24 mouse cellular contexts compared by ENCODE assay signal in the genomic region with DNA sequence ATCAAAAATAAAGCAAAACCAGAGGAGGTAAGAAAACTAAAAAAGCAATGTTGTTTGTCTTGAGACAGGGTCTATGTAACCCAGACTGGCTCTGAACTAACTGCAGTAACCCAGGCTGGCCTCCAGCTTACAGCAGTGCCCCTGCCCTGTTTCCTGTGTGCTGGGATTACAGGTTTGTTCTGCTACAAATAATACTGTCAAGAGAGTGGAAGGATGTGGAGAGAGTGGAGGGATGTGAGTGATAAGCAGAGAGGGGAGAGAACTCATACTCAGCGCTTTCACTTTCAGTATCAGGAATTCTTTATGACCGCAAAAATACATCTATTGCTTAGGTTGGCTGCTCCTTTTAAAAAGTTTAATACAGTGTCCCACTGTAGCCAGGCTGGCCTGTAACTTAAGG. TPM values are rescaled to one million over a fixed set of nuclear protein-coding genes. Genes with fewer than 3 reads are reported as not detected.
DNase-seq lines count a peak whose midpoint lies in the region; ATAC-seq and TF ChIP-seq lines count a peak whose summit lies in the region.
"Had no signal": no experiment of that assay in that cellular context is flagged by ENCODE, and none has a peak within 500 bp of the region (broad histone marks: within the 10 kb centered on the region; RNA-seq: fewer than 3 reads in every experiment).

No protein-coding gene starts in this region.

- ATAC-seq in liver, postnatal 0 days, result no peak
- no peak for ATAC-seq in liver, embryonic 12.5 days
- peak; percentile 84 for ATAC-seq in common myeloid progenitor, adult 5-6 weeks (replicated peaks; ENCODE audit: low read depth, poor library complexity, severe bottlenecking)
- peak; percentile 45 for ATAC-seq in megakaryocyte-erythroid progenitor cell, adult 5-6 weeks (replicated peaks; ENCODE audit: low FRiP score, low TSS enrichment, poor library complexity, severe bottlenecking)
- no peak for ATAC-seq in midbrain, embryonic 11.5 days (ENCODE audit: low FRiP score)
- ATAC-seq: forebrain, embryonic 13.5 days; intestine, postnatal 0 days had no signal

- no peaks in the 10 kb centered on the region for H3K9me3 ChIP-seq in liver, postnatal 0 days (ENCODE audit: low read length)
- no peaks in the 10 kb centered on the region for H3K9me3 ChIP-seq in liver, embryonic 12.5 days (replicated peaks)
- H3K9me3 ChIP-seq in midbrain, embryonic 11.5 days (ENCODE audit: control insufficient read depth, low read length), result no peaks in the 10 kb centered on the region
- H3K9me3 ChIP-seq: forebrain, embryonic 13.5 days; liver, embryonic 15.5 days; neural tube, embryonic 15.5 days; stomach, embryonic 15.5 days had no signal

- H3K36me3 ChIP-seq in liver, postnatal 0 days (replicated peaks; ENCODE audit: insufficient read depth, low read length), result no peaks in the 10 kb centered on the region
- peaks cover 13% of the 10 kb centered on the region for H3K36me3 ChIP-seq in liver, embryonic 12.5 days
- peaks cover 2% of the 10 kb centered on the region; the same call in 1 of the 2 replicates for H3K36me3 ChIP-seq in midbrain, embryonic 11.5 days (ENCODE audit: control insufficient read depth, insufficient read depth, low read length)
- H3K36me3 ChIP-seq: neural tube, embryonic 15.5 days; stomach, embryonic 15.5 days had no signal

- H3K4me3 ChIP-seq in gastrocnemius, adult 2 months, result peak overlapping the region; percentile 10; the same call in 1 of the 2 replicates
- H3K4me3 ChIP-seq in liver, postnatal 0 days (ENCODE audit: low read depth, low read length), result no peak overlapping the region
- H3K4me3 ChIP-seq in liver, embryonic 12.5 days, result no peak overlapping the region
- H3K4me3 ChIP-seq in midbrain, embryonic 11.5 days (ENCODE audit: low read depth, low read length), result no peak overlapping the region
- H3K4me3 ChIP-seq: forebrain, embryonic 13.5 days; liver, embryonic 15.5 days; neural tube, embryonic 15.5 days; stomach, embryonic 15.5 days had no signal

- WGBS in liver, postnatal 0 days (ENCODE audit: insufficient replicate concordance), result 31% methylated on average over 2 of the region's 2 CpGs
- 56% methylated on average over 2 of the region's 2 CpGs for WGBS in liver, embryonic 12.5 days (ENCODE audit: insufficient replicate concordance)
- WGBS in midbrain, embryonic 11.5 days, result 97% methylated on average over 2 of the region's 2 CpGs

- H3K4me2 ChIP-seq in liver, postnatal 0 days (ENCODE audit: low read depth, low read length), result peak overlapping the region; percentile 44
- no peak overlapping the region for H3K4me2 ChIP-seq in liver, embryonic 12.5 days
- H3K4me2 ChIP-seq in midbrain, embryonic 11.5 days, result no peak overlapping the region
- H3K4me2 ChIP-seq: forebrain, embryonic 13.5 days; liver, embryonic 15.5 days; neural tube, embryonic 15.5 days; stomach, embryonic 15.5 days had no signal

- H3K27ac ChIP-seq in gastrocnemius, adult 2 months, result peak overlapping the region; percentile 63
- H3K27ac ChIP-seq in liver, postnatal 0 days (ENCODE audit: low read depth), result 0 out of 2 replicates have a peak overlapping the region, but pooled peaks have one; percentile 11
- no peak overlapping the region for H3K27ac ChIP-seq in liver, embryonic 12.5 days
- H3K27ac ChIP-seq in midbrain, embryonic 11.5 days (ENCODE audit: low read depth, low read length), result no peak overlapping the region
- H3K27ac ChIP-seq: forebrain, embryonic 13.5 days; liver, embryonic 15.5 days; macrophage; neural tube, embryonic 15.5 days; stomach, embryonic 15.5 days had no signal

- no peaks in the 10 kb centered on the region for H3K27me3 ChIP-seq in liver, postnatal 0 days (ENCODE audit: insufficient read depth, low read length)
- no peaks in the 10 kb centered on the region for H3K27me3 ChIP-seq in liver, embryonic 12.5 days (replicated peaks)
- no peaks in the 10 kb centered on the region for H3K27me3 ChIP-seq in midbrain, embryonic 11.5 days (ENCODE audit: control insufficient read depth, insufficient read depth, low read length)
- H3K27me3 ChIP-seq: forebrain, embryonic 13.5 days; liver, embryonic 15.5 days; neural tube, embryonic 15.5 days; stomach, embryonic 15.5 days had no signal

- no peak for TF ChIP-seq EP300 in liver, postnatal 0 days (IDR thresholded peaks at IDR 0.05; ENCODE audit: low read depth)

- TF ChIP-seq CTCF in gastrocnemius, adult 2 months (IDR thresholded peaks at IDR 0.05), result no peak
- no peak for TF ChIP-seq CTCF in liver, postnatal 0 days (IDR thresholded peaks at IDR 0.05; ENCODE audit: low read depth)

- no peak for DNase-seq in gastrocnemius, adult 2 months
- no peak for DNase-seq in gastrocnemius, postnatal 25 days
- DNase-seq in liver, postnatal 0 days, result no peak
- DNase-seq in frontal cortex, adult 2 months (ENCODE audit: extremely low spot score in 1 of 2, low spot score in 1 of 2), result no peak
- DNase-seq in midbrain, embryonic 11.5 days (ENCODE audit: low spot score, missing footprints), result no peak
- DNase-seq: adrenal gland, postnatal 10 days; cerebellum, adult 8-10 months; embryo, embryonic 11 days; heart, adult 18-20 months; heart, postnatal 4 days; kidney, postnatal 36 days; left cerebral cortex, postnatal 4 days; thymus, postnatal 25 days had no signal

- intact Hi-C loops in gastrocnemius, adult 2 months (cut with DNase I), result no loop called here

- H3K4me1 ChIP-seq in liver, postnatal 0 days (ENCODE audit: insufficient read depth), result peaks cover 9% of the 10 kb centered on the region; the same call in 1 of the 2 replicates
- H3K4me1 ChIP-seq in liver, embryonic 12.5 days, result peaks cover 15% of the 10 kb centered on the region
- H3K4me1 ChIP-seq in midbrain, embryonic 11.5 days (ENCODE audit: control insufficient read depth, insufficient read depth, low read length), result no peaks in the 10 kb centered on the region
- H3K4me1 ChIP-seq: forebrain, embryonic 13.5 days; stomach, embryonic 15.5 days had no signal

- H3K9ac ChIP-seq in liver, postnatal 0 days (replicated peaks), result no peak overlapping the region; the same call in 1 of the 2 replicates
- H3K9ac ChIP-seq in liver, embryonic 12.5 days, result no peak overlapping the region
- H3K9ac ChIP-seq in midbrain, embryonic 11.5 days (ENCODE audit: low read length), result no peak overlapping the region
- H3K9ac ChIP-seq: forebrain, embryonic 13.5 days; liver, embryonic 15.5 days; neural tube, embryonic 15.5 days; stomach, embryonic 15.5 days had no signal

RNA-seq across cellular contexts. Expression of a gene that starts 8.4 kb away (rescaled TPM):
- total RNA-seq in gastrocnemius, adult 2 months (2021), result 10 to 100 TPM; 33.4 to 38.9 TPM
- 10 to 100 TPM; 29.5 to 37.9 TPM for total RNA-seq in gastrocnemius, postnatal 25 days (2021)
- polyA plus RNA-seq in liver, postnatal 0 days (2015; fragmentation: Nextera tagmentation; extraction: Ambion mirVana), result 9.7 and 12.4 TPM in 2 replicates
- polyA plus RNA-seq in liver, embryonic 12.5 days (2016; fragmentation: Nextera tagmentation; extraction: Ambion mirVana), result 4.4 and 5.4 TPM in 2 replicates
- total RNA-seq in common myeloid progenitor, adult 5-6 weeks (2017), result 68.5 and 80.8 TPM in 2 replicates
- total RNA-seq in megakaryocyte-erythroid progenitor cell, adult 5-6 weeks (2014; fragmentation: Nextera tagmentation), result 38.9 and 45.1 TPM in 2 replicates
- total RNA-seq in megakaryocyte-erythroid progenitor cell, adult 5-6 weeks (2017), result 65.6 and 68.2 TPM in 2 replicates
- 26.3 and 29.0 TPM in 2 replicates for polyA plus RNA-seq in frontal cortex, adult 2 months (2012; rRNA removed)
- 4.0 and 5.1 TPM in 2 replicates for polyA plus RNA-seq in midbrain, embryonic 11.5 days (2014; fragmentation: Nextera tagmentation; extraction: Ambion mirVana)

RNA-seq across cellular contexts. Expression of a gene that starts 22.4 kb away (rescaled TPM):
- total RNA-seq in gastrocnemius, adult 2 months (2021), result under 1 TPM; 0.31 to 0.54 TPM
- total RNA-seq in gastrocnemius, postnatal 25 days (2021), result under 1 TPM in 1 of 2 experiments, not detected in 1; 0.29 TPM
- polyA plus RNA-seq in liver, postnatal 0 days (2015; fragmentation: Nextera tagmentation; extraction: Ambion mirVana), result not detected in 2 replicates
- not detected in 2 replicates for polyA plus RNA-seq in liver, embryonic 12.5 days (2016; fragmentation: Nextera tagmentation; extraction: Ambion mirVana)
- not detected in 2 replicates for total RNA-seq in common myeloid progenitor, adult 5-6 weeks (2017)
- 0.26 TPM in 1 of 2 replicates, not detected in the other for total RNA-seq in megakaryocyte-erythroid progenitor cell, adult 5-6 weeks (2014; fragmentation: Nextera tagmentation)
- total RNA-seq in megakaryocyte-erythroid progenitor cell, adult 5-6 weeks (2017), result 1.7 TPM in 1 of 2 replicates, not detected in the other
- 0.34 and 0.44 TPM in 2 replicates for polyA plus RNA-seq in frontal cortex, adult 2 months (2012; rRNA removed)
- not detected in 2 replicates for polyA plus RNA-seq in midbrain, embryonic 11.5 days (2014; fragmentation: Nextera tagmentation; extraction: Ambion mirVana)
- total RNA-seq: heart, postnatal 4 days had no signal
- polyA plus RNA-seq: forebrain, embryonic 13.5 days; intestine, postnatal 0 days; liver, embryonic 15.5 days; macrophage; small intestine, adult 2 months; stomach, embryonic 15.5 days had no signal

RNA-seq across cellular contexts. Expression of a gene that starts 31.7 kb away (rescaled TPM):
- not detected for total RNA-seq in gastrocnemius, adult 2 months (2021)
- not detected for total RNA-seq in gastrocnemius, postnatal 25 days (2021)
- not detected in 2 replicates for polyA plus RNA-seq in liver, postnatal 0 days (2015; fragmentation: Nextera tagmentation; extraction: Ambion mirVana)
- not detected in 2 replicates for polyA plus RNA-seq in liver, embryonic 12.5 days (2016; fragmentation: Nextera tagmentation; extraction: Ambion mirVana)
- total RNA-seq in common myeloid progenitor, adult 5-6 weeks (2017), result not detected in 2 replicates
- total RNA-seq in megakaryocyte-erythroid progenitor cell, adult 5-6 weeks (2014; fragmentation: Nextera tagmentation), result not detected in 2 replicates
- not detected in 2 replicates for total RNA-seq in megakaryocyte-erythroid progenitor cell, adult 5-6 weeks (2017)
- polyA plus RNA-seq in frontal cortex, adult 2 months (2012; rRNA removed), result not detected in 2 replicates
- polyA plus RNA-seq in midbrain, embryonic 11.5 days (2014; fragmentation: Nextera tagmentation; extraction: Ambion mirVana), result 0.10 TPM in 1 of 2 replicates, not detected in the other
- total RNA-seq: adrenal gland, postnatal 10 days; heart, adult 18-20 months; heart, postnatal 4 days; layer of hippocampus, postnatal 25 days; left cerebral cortex, postnatal 4 days had no signal
- polyA plus RNA-seq: forebrain, embryonic 13.5 days; intestine, postnatal 0 days; liver, embryonic 15.5 days; macrophage; neural tube, embryonic 15.5 days; small intestine, adult 2 months had no signal

RNA-seq across cellular contexts. Expression of a gene that starts 40.6 kb away (rescaled TPM):
- total RNA-seq in gastrocnemius, adult 2 months (2021), result not detected
- total RNA-seq in gastrocnemius, postnatal 25 days (2021), result not detected
- polyA plus RNA-seq in liver, postnatal 0 days (2015; fragmentation: Nextera tagmentation; extraction: Ambion mirVana), result 0.12 and 0.15 TPM in 2 replicates
- not detected in 2 replicates for polyA plus RNA-seq in liver, embryonic 12.5 days (2016; fragmentation: Nextera tagmentation; extraction: Ambion mirVana)
- not detected in 2 replicates for total RNA-seq in common myeloid progenitor, adult 5-6 weeks (2017)
- total RNA-seq in megakaryocyte-erythroid progenitor cell, adult 5-6 weeks (2014; fragmentation: Nextera tagmentation), result not detected in 2 replicates
- total RNA-seq in megakaryocyte-erythroid progenitor cell, adult 5-6 weeks (2017), result not detected in 2 replicates
- polyA plus RNA-seq in frontal cortex, adult 2 months (2012; rRNA removed), result 0.11 TPM in 1 of 2 replicates, not detected in the other
- not detected in 2 replicates for polyA plus RNA-seq in midbrain, embryonic 11.5 days (2014; fragmentation: Nextera tagmentation; extraction: Ambion mirVana)
- total RNA-seq: heart, adult 18-20 months; heart, postnatal 4 days; layer of hippocampus, postnatal 25 days; left cerebral cortex, postnatal 4 days had no signal
- polyA plus RNA-seq: forebrain, embryonic 13.5 days; intestine, postnatal 0 days; macrophage; small intestine, adult 2 months had no signal

RNA-seq across cellular contexts. Expression of a gene that starts 40.7 kb away (rescaled TPM):
- under 1 TPM; 0.36 to 0.82 TPM for total RNA-seq in gastrocnemius, adult 2 months (2021)
- under 1 TPM; 0.67 to 0.86 TPM for total RNA-seq in gastrocnemius, postnatal 25 days (2021)
- not detected in 2 replicates for polyA plus RNA-seq in liver, postnatal 0 days (2015; fragmentation: Nextera tagmentation; extraction: Ambion mirVana)
- polyA plus RNA-seq in liver, embryonic 12.5 days (2016; fragmentation: Nextera tagmentation; extraction: Ambion mirVana), result not detected in 2 replicates
- not detected in 2 replicates for total RNA-seq in common myeloid progenitor, adult 5-6 weeks (2017)
- total RNA-seq in megakaryocyte-erythroid progenitor cell, adult 5-6 weeks (2014; fragmentation: Nextera tagmentation), result not detected in 2 replicates
- not detected in 2 replicates for total RNA-seq in megakaryocyte-erythroid progenitor cell, adult 5-6 weeks (2017)
- not detected in 2 replicates for polyA plus RNA-seq in frontal cortex, adult 2 months (2012; rRNA removed)
- polyA plus RNA-seq in midbrain, embryonic 11.5 days (2014; fragmentation: Nextera tagmentation; extraction: Ambion mirVana), result not detected in 2 replicates
- polyA plus RNA-seq: forebrain, embryonic 13.5 days; intestine, postnatal 0 days; liver, embryonic 15.5 days; macrophage; neural tube, embryonic 15.5 days; small intestine, adult 2 months; stomach, embryonic 15.5 days had no signal

Comparison
In these comparisons a context has a peak if more than half of its experiments do, and no peak if none do; other contexts are left out.
1. H3K27ac ChIP-seq: peak in gastrocnemius, adult 2 months (single experiment) and liver, postnatal 0 days (single experiment); none in liver, embryonic 12.5 days (single experiment) and midbrain, embryonic 11.5 days (single experiment).
2. ATAC-seq: peak in common myeloid progenitor, adult 5-6 weeks (single experiment) and megakaryocyte-erythroid progenitor cell, adult 5-6 weeks (single experiment); none in liver, postnatal 0 days (single experiment), liver, embryonic 12.5 days (single experiment) and midbrain, embryonic 11.5 days (single experiment).